Mouse (Mus musculus): ENCODE results near the gene Cmip. TPM values are rescaled to one million over a fixed set of nuclear protein-coding genes. Genes with fewer than 3 reads are reported as not detected.
A peak's percentile ranks its signal among the peaks of the same experiment; 100 is the strongest.

The Cmip gene
- 18.6 and 21.6 TPM in 2 replicates for polyA plus RNA-seq (2014; fragmentation: Nextera tagmentation; extraction: Ambion mirVana)

- H3K4me2 ChIP-seq (replicated peaks; ENCODE audit: low read depth, low read length): peak within 1 kb of the TSS; percentile 68
These were observed at the start of gene Cmip for GRCm38 (mm10) chr8:117257029-117257820. TSS of gene Cmip (plus strand) at chr8:117257064.

GRCm38 (mm10) chr8:117209150-117209549 is 47.7 kb upstream of the Cmip start:
- Histone ChIP-seq H3K4me2 (replicated peaks; ENCODE audit: low read depth, low read length) (no peak overlapping the region), H3K36me3 (ENCODE audit: control insufficient read depth, insufficient read depth, low read length) (peaks cover 9% of the 10 kb centered on the region), H3K4me1 (ENCODE audit: control insufficient read depth, insufficient read depth, low read length) (no peaks in the 10 kb centered on the region), H3K9ac (replicated peaks; ENCODE audit: low read depth, low read length) (no peak overlapping the region), H3K9me3 (ENCODE audit: control insufficient read depth, low read depth, low read length) (no peaks in the 10 kb centered on the region), H3K27me3 (ENCODE audit: control insufficient read depth, insufficient read depth, low read length) (no peaks in the 10 kb centered on the region), H3K27ac (ENCODE audit: low read length) (no peak overlapping the region), H3K4me3 (ENCODE audit: low read depth, low read length) (no peak overlapping the region)
- WGBS: 90% methylated on average over 12 of the region's 12 CpGs
- ATAC-seq (ENCODE audit: insufficient number of reproducible peaks, insufficient read depth, low FRiP score, low read depth): no peak

More at GRCm38 (mm10) chr8:117257029-117257820, at the start of gene Cmip:
- Histone ChIP-seq H3K27me3 (ENCODE audit: control insufficient read depth, insufficient read depth, low read length) (no peaks in the 10 kb centered on the region), H3K9me3 (ENCODE audit: control insufficient read depth, low read depth, low read length) (no peaks in the 10 kb centered on the region), H3K9ac (replicated peaks; ENCODE audit: low read depth, low read length) (peak within 1 kb of the TSS; percentile 98), H3K36me3 (ENCODE audit: control insufficient read depth, insufficient read depth, low read length) (no peaks in the 10 kb centered on the region), H3K27ac (ENCODE audit: low read length) (peak within 1 kb of the TSS; percentile 87), H3K4me1 (ENCODE audit: control insufficient read depth, insufficient read depth, low read length) (peaks cover 37% of the 10 kb centered on the region), H3K4me3 (ENCODE audit: low read depth, low read length) (peak within 1 kb of the TSS; percentile 85)
- peak; percentile 6; the same call in 1 of the 2 replicates for ATAC-seq (ENCODE audit: insufficient number of reproducible peaks, insufficient read depth, low FRiP score, low read depth)
- under 1% methylated on average over 64 of the region's 65 CpGs for WGBS

- WGBS: 90% methylated on average over 11 of the region's 11 CpGs
- H3K9ac ChIP-seq (replicated peaks; ENCODE audit: low read depth, low read length): no peak overlapping the region
- H3K36me3 ChIP-seq (ENCODE audit: control insufficient read depth, insufficient read depth, low read length): peaks cover 5% of the 10 kb centered on the region; the same call in 1 of the 2 replicates
- H3K9me3 ChIP-seq (ENCODE audit: control insufficient read depth, low read depth, low read length): no peaks in the 10 kb centered on the region
- H3K4me3 ChIP-seq (ENCODE audit: low read depth, low read length): no peak overlapping the region
- no peak for ATAC-seq (ENCODE audit: insufficient number of reproducible peaks, insufficient read depth, low FRiP score, low read depth)
- no peaks in the 10 kb centered on the region for H3K4me1 ChIP-seq (ENCODE audit: control insufficient read depth, insufficient read depth, low read length)
- no peak overlapping the region for H3K4me2 ChIP-seq (replicated peaks; ENCODE audit: low read depth, low read length)
- H3K27me3 ChIP-seq (ENCODE audit: control insufficient read depth, insufficient read depth, low read length): no peaks in the 10 kb centered on the region
- no peak overlapping the region for H3K27ac ChIP-seq (ENCODE audit: low read length)
These were observed 44.8 kb upstream of the Cmip start for GRCm38 (mm10) chr8:117212100-117212499.

GRCm38 (mm10) chr8:117217724-117218123 is 39.1 kb upstream of the Cmip start:
- H3K4me1 ChIP-seq (ENCODE audit: control insufficient read depth, insufficient read depth, low read length): no peaks in the 10 kb centered on the region
- no peak for ATAC-seq (ENCODE audit: insufficient number of reproducible peaks, insufficient read depth, low FRiP score, low read depth)
- no peaks in the 10 kb centered on the region for H3K9me3 ChIP-seq (ENCODE audit: control insufficient read depth, low read depth, low read length)
- no peaks in the 10 kb centered on the region for H3K27me3 ChIP-seq (ENCODE audit: control insufficient read depth, insufficient read depth, low read length)
- H3K4me2 ChIP-seq (replicated peaks; ENCODE audit: low read depth, low read length): no peak overlapping the region
- no peak overlapping the region for H3K9ac ChIP-seq (replicated peaks; ENCODE audit: low read depth, low read length)
- no peaks in the 10 kb centered on the region for H3K36me3 ChIP-seq (ENCODE audit: control insufficient read depth, insufficient read depth, low read length)
- no peak overlapping the region for H3K4me3 ChIP-seq (ENCODE audit: low read depth, low read length)
- WGBS: 93% methylated on average over 2 of the region's 2 CpGs
- H3K27ac ChIP-seq (ENCODE audit: low read length): no peak overlapping the region

GRCm38 (mm10) chr8:117222396-117222795 is 34.5 kb upstream of the Cmip start:
- ATAC-seq (ENCODE audit: insufficient number of reproducible peaks, insufficient read depth, low FRiP score, low read depth): no peak
- H3K4me3 ChIP-seq (ENCODE audit: low read depth, low read length): no peak overlapping the region
- no peaks in the 10 kb centered on the region for H3K4me1 ChIP-seq (ENCODE audit: control insufficient read depth, insufficient read depth, low read length)
- WGBS: 73% methylated on average over 6 of the region's 6 CpGs
- H3K9me3 ChIP-seq (ENCODE audit: control insufficient read depth, low read depth, low read length): no peaks in the 10 kb centered on the region
- no peak overlapping the region for H3K27ac ChIP-seq (ENCODE audit: low read length)
- no peaks in the 10 kb centered on the region for H3K27me3 ChIP-seq (ENCODE audit: control insufficient read depth, insufficient read depth, low read length)
- H3K36me3 ChIP-seq (ENCODE audit: control insufficient read depth, insufficient read depth, low read length): no peaks in the 10 kb centered on the region
- no peak overlapping the region for H3K9ac ChIP-seq (replicated peaks; ENCODE audit: low read depth, low read length)
- no peak overlapping the region for H3K4me2 ChIP-seq (replicated peaks; ENCODE audit: low read depth, low read length)

- peak overlapping the region; percentile 22; the same call in 1 of the 2 replicates for H3K4me3 ChIP-seq (ENCODE audit: low read depth, low read length)
- no peak overlapping the region for H3K9ac ChIP-seq (replicated peaks; ENCODE audit: low read depth, low read length)
- no peaks in the 10 kb centered on the region for H3K4me1 ChIP-seq (ENCODE audit: control insufficient read depth, insufficient read depth, low read length)
- no peak overlapping the region for H3K27ac ChIP-seq (ENCODE audit: low read length)
- no peaks in the 10 kb centered on the region for H3K36me3 ChIP-seq (ENCODE audit: control insufficient read depth, insufficient read depth, low read length)
- H3K27me3 ChIP-seq (ENCODE audit: control insufficient read depth, insufficient read depth, low read length): no peaks in the 10 kb centered on the region
- WGBS: 9% methylated on average over 9 of the region's 9 CpGs
- H3K4me2 ChIP-seq (replicated peaks; ENCODE audit: low read depth, low read length): peak overlapping the region; percentile 43
- no peaks in the 10 kb centered on the region for H3K9me3 ChIP-seq (ENCODE audit: control insufficient read depth, low read depth, low read length)
- ATAC-seq (ENCODE audit: insufficient number of reproducible peaks, insufficient read depth, low FRiP score, low read depth): peak; percentile 87
These were observed 32.2 kb upstream of the Cmip start for GRCm38 (mm10) chr8:117224630-117225029.

GRCm38 (mm10) chr8:117226306-117226705 is 30.6 kb upstream of the Cmip start:
- no peak overlapping the region for H3K9ac ChIP-seq (replicated peaks; ENCODE audit: low read depth, low read length)
- no peaks in the 10 kb centered on the region for H3K9me3 ChIP-seq (ENCODE audit: control insufficient read depth, low read depth, low read length)

GRCm38 (mm10) chr8:117227339-117227738 is 29.5 kb upstream of the Cmip start:
- Histone ChIP-seq H3K27me3 (ENCODE audit: control insufficient read depth, insufficient read depth, low read length) (no peaks in the 10 kb centered on the region), H3K4me1 (ENCODE audit: control insufficient read depth, insufficient read depth, low read length) (no peaks in the 10 kb centered on the region), H3K9me3 (ENCODE audit: control insufficient read depth, low read depth, low read length) (no peaks in the 10 kb centered on the region), H3K9ac (replicated peaks; ENCODE audit: low read depth, low read length) (no peak overlapping the region), H3K4me3 (ENCODE audit: low read depth, low read length) (no peak overlapping the region), H3K27ac (ENCODE audit: low read length) (no peak overlapping the region), H3K4me2 (replicated peaks; ENCODE audit: low read depth, low read length) (no peak overlapping the region), H3K36me3 (ENCODE audit: control insufficient read depth, insufficient read depth, low read length) (no peaks in the 10 kb centered on the region)
- ATAC-seq (ENCODE audit: insufficient number of reproducible peaks, insufficient read depth, low FRiP score, low read depth): no peak
- 79% methylated on average over 2 of the region's 2 CpGs for WGBS

More at GRCm38 (mm10) chr8:117226306-117226705, 30.6 kb upstream of the Cmip start:
- Histone ChIP-seq H3K4me3 (ENCODE audit: low read depth, low read length) (no peak overlapping the region), H3K27ac (ENCODE audit: low read length) (no peak overlapping the region), H3K36me3 (ENCODE audit: control insufficient read depth, insufficient read depth, low read length) (no peaks in the 10 kb centered on the region), H3K4me1 (ENCODE audit: control insufficient read depth, insufficient read depth, low read length) (no peaks in the 10 kb centered on the region), H3K4me2 (replicated peaks; ENCODE audit: low read depth, low read length) (no peak overlapping the region), H3K27me3 (ENCODE audit: control insufficient read depth, insufficient read depth, low read length) (no peaks in the 10 kb centered on the region)
- WGBS: 84% methylated on average over 12 of the region's 12 CpGs
- no peak for ATAC-seq (ENCODE audit: insufficient number of reproducible peaks, insufficient read depth, low FRiP score, low read depth)

All from stomach, embryonic 14.5 days (tissue).